In the genomic region with DNA sequence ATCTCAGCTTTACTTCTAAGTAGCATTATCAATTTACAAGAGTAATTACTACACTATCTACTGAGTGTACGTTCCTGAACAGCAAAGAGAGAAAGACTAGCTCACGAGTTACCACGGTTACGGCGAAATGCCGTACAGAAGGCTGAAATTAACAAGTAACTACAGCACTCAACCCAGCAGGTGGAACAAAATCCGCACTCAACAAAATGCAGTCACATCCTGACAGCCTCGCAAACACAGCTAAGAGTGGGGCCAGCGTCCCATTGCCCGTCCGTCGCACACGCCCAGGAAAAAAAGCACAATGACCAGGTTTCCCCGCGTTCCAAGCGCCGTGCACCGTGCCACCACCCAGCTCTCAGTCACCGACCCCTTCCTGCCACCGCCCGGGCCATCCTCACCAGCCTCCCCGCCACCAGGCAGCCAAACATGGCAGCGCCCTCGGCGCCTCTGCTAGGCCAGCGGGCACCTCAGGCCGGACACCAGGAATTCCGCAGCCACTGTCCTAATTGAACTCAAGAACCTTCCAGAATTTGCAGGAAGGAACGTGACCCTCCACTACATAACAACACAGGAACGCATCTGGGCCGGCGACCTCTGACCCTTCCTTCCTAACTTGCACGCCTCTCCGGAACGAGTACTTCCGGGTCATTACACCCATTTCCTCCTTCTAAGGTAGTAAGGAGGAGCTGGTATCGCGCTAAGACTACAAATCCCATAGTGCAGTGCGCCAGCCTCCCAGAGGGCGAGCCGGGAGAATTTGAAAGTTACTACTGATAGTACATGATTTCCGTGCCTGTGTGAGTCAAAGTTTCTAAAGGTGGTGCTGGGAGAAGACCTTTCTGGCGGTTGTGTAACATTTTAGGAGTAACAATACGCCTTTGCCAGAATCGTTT, we compare ENCODE assay signal across 7 mouse cellular contexts. TPM values are rescaled to one million over a fixed set of nuclear protein-coding genes. Genes with fewer than 3 reads are reported as not detected.
DNase-seq lines count a peak whose midpoint lies in the region; ATAC-seq lines count a peak whose summit lies in the region.

TSS of gene Hikeshi (minus strand) at position 634 of the 893 bp plus-strand sequence.

- peak within 1 kb of the TSS; percentile 62 for H3K4me2 ChIP-seq in intestine, embryonic 15.5 days (replicated peaks)

- 0 out of 2 replicates have a peak, but pooled peaks cover 5% of the 10 kb centered on the region for H3K4me1 ChIP-seq in intestine, embryonic 15.5 days (replicated peaks)
- peaks cover 11% of the 10 kb centered on the region for H3K4me1 ChIP-seq in midbrain, embryonic 10.5 days

- WGBS in intestine, embryonic 15.5 days, result under 1% methylated on average over 45 of the region's 45 CpGs
- under 1% methylated on average over 45 of the region's 45 CpGs for WGBS in midbrain, embryonic 10.5 days

- no peaks in the 10 kb centered on the region for H3K27me3 ChIP-seq in intestine, embryonic 15.5 days (replicated peaks)
- H3K27me3 ChIP-seq in midbrain, embryonic 10.5 days (ENCODE audit: low read depth, poor library complexity, severe bottlenecking), result no peaks in the 10 kb centered on the region

- no peaks in the 10 kb centered on the region for H3K36me3 ChIP-seq in intestine, embryonic 15.5 days
- no peaks in the 10 kb centered on the region for H3K36me3 ChIP-seq in midbrain, embryonic 10.5 days

- H3K27ac ChIP-seq in intestine, embryonic 15.5 days, result peak within 1 kb of the TSS; percentile 75
- H3K27ac ChIP-seq in midbrain, embryonic 10.5 days (replicated peaks), result peak within 1 kb of the TSS; percentile 89

- intact Hi-C loops in gastrocnemius, postnatal 36 days (cut with DNase I), result loop anchor here (5.0 kb wide), 1 partner anchor 36 kb away; no protein-coding TSS in a partner anchor
- intact Hi-C loops in left cerebral cortex, postnatal 25 days (cut with DNase I), result no loop called here

- no peaks in the 10 kb centered on the region for H3K9me3 ChIP-seq in intestine, embryonic 15.5 days
- no peaks in the 10 kb centered on the region for H3K9me3 ChIP-seq in midbrain, embryonic 10.5 days (replicated peaks)

- DNase-seq in adrenal gland, adult 2 months, result peak; percentile 94
- peak; percentile 93 for DNase-seq in embryo, embryonic 11.5 days (ENCODE audit: low read depth, low spot score)
- peak; percentile 79 to 90 for DNase-seq in gastrocnemius, postnatal 36 days
- DNase-seq in left cerebral cortex, postnatal 25 days (ENCODE audit: low spot score in 2 of 2), result peak; percentile 94 to 98
- DNase-seq in midbrain, embryonic 10.5 days (ENCODE audit: low spot score), result peak; percentile 91
- DNase-seq in right cerebral cortex, postnatal 4 days, result peak; percentile 88

- H3K4me3 ChIP-seq in intestine, embryonic 15.5 days (replicated peaks), result peak within 1 kb of the TSS; percentile 93
- H3K4me3 ChIP-seq in midbrain, embryonic 10.5 days, result peak within 1 kb of the TSS; percentile 84

- ATAC-seq in intestine, embryonic 15.5 days, result peak; percentile 100

- peak within 1 kb of the TSS; percentile 83 for H3K9ac ChIP-seq in intestine, embryonic 15.5 days

RNA-seq across cellular contexts. Expression of gene Hikeshi, which starts in this region (rescaled TPM):
- total RNA-seq in adrenal gland, adult 2 months (2021), result 10 to 100 TPM; 84.6 to 85.3 TPM
- 36.6 and 69.6 TPM in 2 replicates for polyA plus RNA-seq in adrenal gland, adult 2 months (2012; rRNA removed)
- 100 to 1,000 TPM; 105 to 107 TPM for total RNA-seq in gastrocnemius, postnatal 36 days (2021)
- 141 and 153 TPM in 2 replicates for polyA plus RNA-seq in intestine, embryonic 15.5 days (2015; fragmentation: Nextera tagmentation; extraction: Ambion mirVana)
- total RNA-seq in left cerebral cortex, postnatal 25 days (2021), result 10 to 100 TPM; 92.6 to 97.3 TPM
- polyA plus RNA-seq in midbrain, embryonic 10.5 days (2016; fragmentation: Nextera tagmentation; extraction: Ambion mirVana), result 143 and 171 TPM in 2 replicates

Comparison
In these comparisons a context has a peak if more than half of its experiments do, and no peak if none do; other contexts are left out.
1. Peak in every context shown above with its lines: DNase-seq, ATAC-seq, H3K4me3 ChIP-seq and H3K27ac ChIP-seq.